Mouse (Mus musculus) inflammation-experienced regulatory T-cells, adult 6 months (primary cell): Measurements from ENCODE around the gene Trim9. TPM values are rescaled to one million over a fixed set of nuclear protein-coding genes. Genes with fewer than 3 reads are reported as not detected.

Experiments used
- ATAC-seq: one replicate; pipeline ENCODE4 v1.8.0; 2017
- polyA plus RNA-seq, 3 experiments: library from polyadenylated mRNA; unstranded; fragments of 100-300 nt; shearing (Covaris generic); gene quantifications; one replicate each; pipeline ENCODE4 v1.2.1; 2017

Gene Trim9
- not detected for polyA plus RNA-seq

DNA sequence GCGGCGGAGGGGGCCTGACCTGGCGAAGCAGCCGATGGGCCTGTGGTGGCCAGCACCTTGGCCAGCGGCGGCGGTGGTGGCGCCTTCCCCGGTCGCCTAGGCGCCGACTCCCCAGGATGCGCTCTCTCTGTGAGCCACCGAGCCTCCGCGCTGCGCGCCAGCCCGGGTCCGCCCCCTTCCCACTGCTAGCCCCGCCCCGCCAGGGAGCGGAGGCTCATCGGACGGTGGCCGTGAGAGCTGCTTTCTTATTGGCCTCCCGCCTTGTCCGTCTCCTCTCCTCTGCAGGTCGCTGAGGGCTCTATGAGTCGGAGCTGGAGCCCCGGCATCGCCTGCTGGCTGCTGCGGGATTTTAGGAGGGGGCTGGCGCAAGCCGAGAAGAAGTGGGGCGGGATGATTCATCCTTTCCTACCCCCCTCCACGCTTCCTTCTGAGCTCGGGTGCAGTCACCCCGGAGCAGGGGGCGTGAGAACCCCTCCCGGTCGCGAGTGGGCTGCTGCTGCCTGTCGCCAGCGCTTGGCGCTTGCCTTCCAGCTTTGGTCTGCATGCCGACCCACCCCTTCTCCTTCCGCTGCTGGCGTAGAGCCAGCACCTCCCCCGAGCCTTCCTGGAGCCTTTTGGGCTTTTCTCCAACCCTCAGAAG, at the start of gene Trim9:
TSS of gene Trim9 (minus strand) at position 413 of the 640 bp plus-strand sequence.
- ATAC-seq = peak; percentile 83

DNA sequence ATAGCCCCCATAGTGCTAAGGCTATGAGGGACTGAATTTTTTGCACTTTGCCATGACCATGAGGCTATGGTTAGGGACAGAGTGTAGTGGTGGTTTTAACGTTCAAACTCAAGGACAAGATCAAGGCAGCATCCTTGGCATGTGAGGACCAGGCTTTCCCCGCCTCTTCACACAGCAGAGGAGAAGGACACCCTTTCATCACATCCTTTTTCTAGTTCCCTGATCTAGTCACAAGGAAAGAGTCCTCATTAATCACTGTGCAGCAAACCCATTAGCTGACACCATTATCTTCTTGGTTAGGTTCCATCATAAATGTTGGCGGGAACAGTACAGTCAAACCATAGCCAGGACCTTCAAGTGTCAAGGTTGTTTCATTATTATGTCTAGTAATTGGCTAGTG, 47.6 kb upstream of the Trim9 start:
- no peak for ATAC-seq

DNA sequence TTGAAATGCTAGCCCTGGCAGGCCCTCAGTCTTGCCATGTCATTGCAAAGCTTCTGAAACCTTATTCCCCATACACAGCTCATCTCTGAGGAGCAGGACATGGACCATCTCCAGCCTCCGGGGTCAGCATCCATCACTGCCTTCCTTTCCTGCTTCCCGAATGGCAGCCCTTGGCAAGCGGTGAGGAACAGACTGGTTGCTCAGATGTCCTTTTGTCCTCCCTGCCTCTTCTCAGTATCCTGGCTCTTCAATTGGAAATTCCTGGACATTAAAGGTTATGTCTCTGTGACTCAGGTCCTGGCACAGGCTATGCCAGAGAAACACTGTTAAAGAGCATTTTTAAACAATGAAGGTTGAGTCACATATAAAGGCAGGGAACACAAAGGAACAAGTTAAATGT, 43.8 kb upstream of the Trim9 start:
- no peak for ATAC-seq

DNA sequence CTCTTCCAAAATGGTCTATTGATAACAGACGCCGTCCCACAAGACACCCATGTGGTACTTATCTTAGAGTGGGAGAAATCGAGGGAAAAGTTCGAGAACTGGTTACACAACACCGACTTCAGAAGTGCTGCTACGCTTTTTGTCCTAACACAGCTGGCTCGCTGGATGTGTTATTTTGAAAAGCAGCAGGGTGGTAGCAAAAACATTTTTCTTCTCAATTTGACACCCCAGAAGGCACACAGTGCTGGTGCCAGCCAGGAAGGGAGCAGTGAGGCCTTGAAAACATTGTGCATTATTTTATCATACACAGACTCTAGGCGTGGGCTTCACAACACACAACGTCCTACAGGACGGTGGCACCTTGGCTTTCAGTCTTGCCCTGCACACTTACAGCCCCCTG, 27.6 kb upstream of the Trim9 start:
- no peak for ATAC-seq

DNA sequence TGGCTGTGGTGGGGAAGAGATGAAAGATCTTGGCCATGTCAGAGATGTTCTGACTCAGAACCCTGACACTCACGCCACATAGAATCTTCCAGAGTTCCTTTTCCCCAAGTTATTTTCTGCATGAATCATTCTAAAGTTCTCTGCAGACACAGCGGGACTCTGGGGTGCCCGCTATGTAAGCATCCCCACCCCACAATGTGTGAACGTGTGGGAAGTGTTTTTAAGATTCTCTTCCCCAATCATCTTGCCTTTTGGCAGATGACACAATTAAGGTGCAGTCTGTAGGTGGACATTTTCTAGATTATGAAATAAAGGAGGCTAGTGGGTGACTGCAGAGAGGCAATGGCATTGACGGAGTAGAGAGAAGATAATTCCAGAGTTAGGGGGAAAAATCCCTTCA, 25.5 kb upstream of the Trim9 start:
- no peak for ATAC-seq

DNA sequence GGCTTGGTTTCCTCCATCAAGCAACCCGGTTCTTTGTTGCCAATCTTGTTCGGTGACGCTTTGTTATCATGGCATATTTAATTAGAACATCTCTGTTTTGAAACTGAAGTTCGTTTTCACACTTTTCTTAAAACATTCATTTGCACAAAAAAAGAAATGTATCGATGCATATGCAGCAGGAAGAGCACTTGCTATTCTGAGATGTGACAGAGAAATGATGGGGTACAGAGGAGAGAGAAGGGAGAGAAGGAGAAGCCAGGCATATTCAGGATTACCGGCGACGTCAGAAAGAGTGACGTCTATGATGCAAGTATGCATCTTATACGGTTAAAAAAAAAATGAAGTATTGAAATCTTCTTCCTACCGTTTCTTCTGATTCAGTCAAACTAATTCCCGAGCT, 21.9 kb upstream of the Trim9 start:
- ATAC-seq = no peak

DNA sequence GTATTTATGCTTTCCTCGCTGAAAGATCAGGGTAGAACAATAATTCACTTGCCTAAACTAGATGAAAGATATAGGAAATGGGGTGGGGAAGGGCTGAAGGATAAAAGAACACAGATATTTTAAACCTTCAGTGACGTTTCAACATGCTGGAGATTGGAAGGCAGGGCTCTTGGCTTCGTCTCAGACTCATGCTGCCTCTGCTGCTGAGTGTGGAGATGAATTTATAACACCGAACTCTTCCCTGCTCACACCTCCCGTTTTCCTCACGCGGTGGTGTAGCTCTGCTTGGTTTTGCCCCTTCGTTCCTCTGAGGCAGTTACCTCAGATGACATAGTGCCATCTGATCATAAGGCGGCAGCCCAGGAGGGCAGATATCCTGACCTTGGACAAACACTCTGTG, 21.4 kb upstream of the Trim9 start:
- no peak for ATAC-seq

DNA sequence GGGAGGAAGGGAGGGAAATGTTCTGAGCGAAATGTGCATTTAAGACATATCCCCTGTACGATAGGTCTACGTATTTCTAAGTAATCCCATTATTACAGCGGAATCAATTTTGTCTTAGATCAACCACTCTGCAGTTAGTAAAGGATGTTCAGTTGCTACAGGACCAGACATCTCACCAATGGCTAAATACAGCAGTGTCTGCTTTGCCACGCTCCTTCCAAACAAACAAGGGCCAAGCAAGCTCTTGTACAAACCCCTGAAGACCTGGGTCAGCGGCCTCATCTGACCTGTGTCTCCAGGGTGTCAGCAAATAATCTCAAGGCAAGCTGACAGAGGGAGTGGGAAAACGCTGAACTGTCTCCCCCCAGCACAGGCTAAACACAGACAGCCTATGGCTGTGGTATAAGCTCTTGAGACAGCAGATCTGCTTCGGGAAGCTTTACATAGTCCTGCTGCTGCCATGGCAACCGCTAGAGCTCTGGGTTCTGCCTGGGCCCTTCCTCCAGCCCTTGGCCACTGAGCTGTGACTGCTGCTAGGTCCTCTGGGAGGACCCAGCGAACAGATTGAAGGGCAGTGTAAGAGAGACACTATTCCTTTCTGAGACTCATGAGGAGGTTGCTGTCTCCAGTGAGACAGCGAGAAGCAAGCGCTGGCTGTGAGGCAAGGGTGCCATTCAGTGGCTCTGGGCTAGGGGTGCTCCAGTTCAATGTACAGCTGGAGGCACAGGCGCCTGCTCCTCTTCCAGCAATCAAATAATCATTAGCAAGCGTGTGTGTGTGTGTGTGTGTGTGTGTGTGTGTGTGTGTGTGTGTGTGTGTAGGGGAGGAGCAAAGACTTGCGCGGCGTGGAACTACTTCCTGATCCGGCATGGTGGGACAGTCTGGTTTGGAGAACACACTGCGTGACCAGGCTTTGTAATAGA, 20.2 kb upstream of the Trim9 start:
- no peak for ATAC-seq

DNA sequence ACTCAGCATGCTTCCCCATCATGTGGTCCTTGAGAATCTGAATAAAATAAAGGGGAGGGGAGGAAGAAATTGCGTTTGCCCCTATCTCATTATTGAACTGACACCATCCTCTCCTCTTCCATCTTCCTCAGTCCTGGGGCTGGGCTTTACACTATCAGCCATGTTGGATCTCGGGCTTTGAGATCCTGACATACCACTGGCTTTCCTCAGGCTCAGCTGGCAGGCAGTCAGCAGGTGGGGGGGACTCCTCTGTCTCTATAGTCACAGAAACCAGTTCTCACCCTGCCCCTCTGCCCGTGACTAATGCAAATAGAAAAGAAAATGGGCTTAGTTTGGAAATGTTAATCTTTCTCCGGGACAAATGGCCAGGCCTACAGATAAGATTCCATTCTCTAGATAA, 15.6 kb upstream of the Trim9 start:
- ATAC-seq = no peak

DNA sequence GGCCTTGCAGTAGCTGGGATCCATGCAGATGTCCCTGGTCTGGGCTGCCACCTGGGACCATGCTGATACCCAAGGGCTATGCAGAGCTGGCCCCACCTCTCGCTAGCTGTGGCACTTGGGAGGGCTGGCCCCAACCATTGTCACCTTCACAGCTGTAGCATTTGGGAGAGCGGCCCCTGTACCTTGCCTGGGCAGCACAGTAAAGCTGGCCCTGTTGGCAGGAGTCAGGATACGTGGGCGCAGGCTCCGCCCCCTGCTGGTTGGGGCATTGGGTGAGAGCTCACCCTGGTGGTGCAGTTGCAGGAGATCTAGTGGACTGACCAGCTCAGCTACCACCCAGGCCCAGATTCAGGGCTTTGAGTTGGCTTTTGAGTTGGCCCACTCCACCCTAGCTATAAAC, 12.9 kb upstream of the Trim9 start:
- ATAC-seq = no peak

DNA sequence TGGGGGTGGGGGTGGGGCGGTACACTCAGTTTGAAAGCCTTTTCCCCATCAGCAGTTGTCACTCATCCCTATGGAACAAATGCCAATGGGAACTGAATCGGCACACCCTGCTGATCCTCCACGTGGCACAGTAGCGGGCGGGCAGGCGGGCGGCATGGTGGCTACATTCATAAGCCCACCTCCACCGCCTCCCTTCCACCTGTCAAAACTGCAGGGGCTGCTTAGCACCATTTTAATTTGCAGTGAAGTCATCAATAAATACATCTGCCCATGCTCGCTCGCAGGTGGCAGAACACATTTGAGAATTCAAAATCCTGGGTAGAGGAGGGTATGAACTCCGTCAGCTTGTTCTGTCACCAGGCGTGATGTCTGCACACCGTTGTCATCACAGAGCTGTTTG, 12.0 kb upstream of the Trim9 start:
- no peak for ATAC-seq

DNA sequence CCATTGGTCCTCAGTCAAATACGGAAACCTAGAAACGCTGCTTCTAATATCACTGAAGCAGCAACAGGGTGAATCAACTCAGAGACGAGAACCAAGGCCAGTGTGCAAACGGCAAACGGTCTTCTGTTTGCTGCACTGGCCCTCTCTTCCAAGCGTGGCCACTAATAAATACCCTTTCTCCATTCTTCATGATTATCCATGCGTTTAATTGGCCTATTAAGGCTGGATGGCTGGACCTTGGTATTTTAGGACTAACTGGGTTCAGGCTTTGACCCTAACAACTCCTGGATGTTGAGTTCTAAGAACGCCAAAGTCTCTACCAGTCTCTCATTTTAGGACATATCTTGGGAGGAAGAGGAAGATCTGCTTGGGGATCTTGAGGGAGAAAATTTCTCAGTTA, 7.5 kb upstream of the Trim9 start:
- ATAC-seq = no peak

DNA sequence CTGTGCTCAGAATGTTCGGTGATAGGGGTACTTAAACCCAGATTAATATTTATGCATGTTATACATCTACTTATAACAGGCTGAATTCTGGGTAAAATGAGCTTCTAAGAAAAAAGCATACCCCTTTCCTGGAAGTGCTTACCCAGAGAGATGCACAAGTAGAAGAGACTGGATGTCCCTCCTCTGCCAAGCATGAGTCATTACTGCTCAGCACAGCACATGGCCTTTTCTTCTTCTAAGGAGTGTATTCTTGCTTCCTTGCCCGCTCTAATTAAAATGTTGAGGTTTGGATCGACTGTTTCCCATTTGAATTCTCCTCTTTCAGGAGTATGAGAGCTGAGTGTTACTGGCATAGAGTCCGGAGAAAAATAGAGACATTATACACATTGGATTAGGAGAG, 3.1 kb upstream of the Trim9 start:
- ATAC-seq = no peak

DNA sequence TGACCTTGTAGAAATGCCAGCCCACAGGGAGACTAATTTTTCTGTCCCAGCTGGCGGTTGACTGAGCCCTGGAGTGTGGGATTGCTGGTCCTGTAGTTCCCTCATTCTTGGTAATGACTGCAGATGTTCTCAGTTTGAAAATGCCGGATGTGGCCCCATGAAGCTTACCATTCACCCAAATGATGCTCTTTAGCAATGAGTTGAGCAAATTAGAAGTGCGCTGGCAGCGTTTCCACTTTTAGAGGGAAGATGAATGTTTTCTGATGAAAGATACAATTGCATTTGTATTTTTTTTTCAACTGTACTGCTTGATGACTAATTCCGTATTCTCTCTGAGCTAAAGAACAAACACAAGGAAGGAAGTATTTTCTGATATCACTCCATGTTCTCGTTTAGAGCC, 2.4 kb upstream of the Trim9 start:
- no peak for ATAC-seq

DNA sequence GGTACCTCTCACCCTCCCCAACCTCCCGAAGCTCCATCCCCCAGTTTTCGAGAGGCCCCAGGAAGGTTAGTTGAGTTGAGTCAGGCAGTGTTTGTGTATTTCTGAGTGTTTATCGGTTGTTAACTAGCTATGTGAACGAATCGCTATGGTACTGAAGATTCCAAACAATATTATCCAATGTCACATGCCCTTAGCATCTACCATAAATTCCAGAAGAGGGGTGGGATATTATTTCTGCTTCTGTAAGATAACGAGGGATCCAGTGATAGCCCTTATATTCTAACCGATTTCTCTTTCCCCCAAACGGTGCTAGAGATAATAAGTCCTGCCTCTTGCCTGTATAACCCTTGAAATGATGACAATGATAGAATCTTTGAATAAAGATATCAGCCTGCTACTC, 612 bp upstream of the Trim9 start:
- no peak for ATAC-seq

DNA sequence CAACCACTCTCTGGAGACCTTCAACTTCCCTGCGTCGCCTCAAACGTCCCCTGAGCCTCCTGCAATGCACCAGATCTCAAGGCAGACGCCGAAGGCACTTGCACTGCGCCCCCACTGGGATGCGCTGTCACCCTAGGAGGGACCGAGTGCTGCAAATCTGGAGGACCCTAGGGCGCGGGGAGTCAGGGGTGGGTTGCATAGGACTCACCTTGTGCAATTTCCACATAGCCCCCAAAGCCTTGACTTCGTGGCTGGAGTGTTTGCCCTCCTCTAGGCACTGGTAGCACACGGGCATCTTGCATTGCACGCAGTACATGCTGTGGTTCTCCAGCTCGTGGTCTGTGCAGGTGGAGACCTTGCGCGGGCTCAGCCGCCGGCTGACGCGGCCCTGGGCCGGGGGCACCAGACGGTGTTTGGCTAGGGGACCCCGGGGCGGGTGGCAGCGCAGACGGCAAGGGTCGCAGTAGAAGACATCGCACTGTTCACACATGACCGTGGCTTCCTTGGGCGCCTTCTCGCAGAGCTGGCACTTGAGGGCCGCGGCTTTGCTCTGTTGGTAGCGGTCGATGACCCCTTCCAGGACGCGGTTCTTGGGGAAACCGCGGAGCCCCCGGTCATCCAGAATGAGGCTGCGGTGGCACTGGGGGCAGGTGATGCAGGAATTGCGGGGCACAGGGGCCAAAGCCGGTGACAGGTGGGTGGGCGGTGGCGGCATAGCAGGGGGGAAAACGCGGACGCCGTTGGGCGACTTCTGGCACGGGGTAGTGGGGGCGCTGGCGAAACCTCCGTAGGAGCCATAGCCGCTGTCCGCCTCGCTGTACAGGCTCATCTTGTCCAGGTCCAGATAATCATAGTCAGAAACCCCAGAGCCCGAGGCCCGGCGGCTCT, 1.0 kb downstream of the Trim9 start:
- ATAC-seq = no peak

DNA sequence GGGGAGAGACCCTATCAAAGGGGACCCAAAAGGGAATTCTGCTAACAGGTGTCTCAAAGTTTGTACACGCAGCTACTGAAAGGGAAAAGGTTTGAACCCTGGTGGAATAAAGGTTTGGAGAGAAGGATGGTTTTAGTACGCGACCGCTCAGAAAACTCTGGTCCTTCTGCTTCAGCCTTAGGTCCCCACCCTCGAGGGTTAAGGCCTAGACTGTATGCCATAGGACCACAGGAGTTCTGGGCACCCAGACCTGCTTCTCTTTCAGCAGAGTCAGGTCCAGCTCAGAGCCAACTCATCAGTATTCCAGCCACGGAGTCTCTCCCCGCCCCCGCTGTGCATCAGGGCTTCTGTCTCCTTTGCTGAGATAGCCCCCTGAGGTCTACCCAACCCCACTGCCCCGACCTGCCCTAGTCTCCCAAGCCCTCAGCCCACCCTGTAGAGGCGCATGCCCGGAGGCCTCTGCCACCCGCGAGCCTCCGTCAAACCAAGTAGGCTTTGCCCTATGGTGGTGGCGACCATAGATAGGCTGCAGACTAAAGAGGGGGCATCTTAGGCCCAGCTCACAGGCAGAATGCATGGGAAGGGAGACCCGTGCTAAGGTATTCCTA, 1.8 kb downstream of the Trim9 start:
- ATAC-seq = no peak

DNA sequence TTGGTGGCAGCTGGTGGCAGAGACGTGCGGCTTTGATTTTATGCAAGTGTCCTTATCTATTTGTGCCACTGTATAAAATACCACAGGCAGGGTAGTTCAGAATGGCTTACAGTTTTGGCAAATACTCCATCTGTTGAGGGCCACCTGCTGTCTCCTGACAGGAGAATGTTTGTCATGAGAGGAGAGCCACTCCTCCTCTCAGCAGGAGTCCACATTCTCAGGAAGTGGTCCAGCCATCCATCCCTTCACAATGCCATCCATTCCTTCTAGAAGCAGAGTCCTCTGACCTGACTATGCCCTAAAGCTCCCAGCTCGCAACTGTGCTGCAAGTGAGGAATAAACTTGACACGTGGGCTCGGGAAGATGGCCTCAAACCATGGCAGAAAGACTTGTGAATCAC, 12.2 kb downstream of the Trim9 start:
- no peak for ATAC-seq

DNA sequence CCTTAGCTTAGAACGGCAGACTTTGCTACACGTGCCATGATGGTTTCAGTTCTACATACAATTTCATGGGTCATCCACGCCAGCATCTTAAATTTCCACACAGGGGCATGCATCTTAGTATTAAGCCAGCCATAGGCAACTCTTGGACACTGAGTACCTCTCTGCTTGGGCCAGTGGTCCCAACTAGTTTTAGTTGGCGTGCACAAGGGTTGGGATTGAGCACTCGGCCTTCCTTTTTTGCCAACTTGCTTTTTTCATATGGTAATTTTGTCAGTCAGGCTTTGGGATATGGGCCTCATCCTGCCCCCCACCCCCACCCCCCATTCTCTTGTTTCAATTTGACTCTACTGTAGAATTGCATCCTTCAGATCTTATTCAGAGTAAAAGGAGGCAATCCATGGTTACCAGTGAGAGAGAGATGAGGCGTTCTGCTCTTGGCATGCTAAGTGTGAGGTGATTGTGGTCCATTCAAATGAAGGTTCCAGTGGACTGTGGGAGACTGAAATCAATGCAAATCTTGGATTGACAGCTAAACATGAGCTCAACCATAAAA, 14.1 kb downstream of the Trim9 start:
- ATAC-seq = no peak

DNA sequence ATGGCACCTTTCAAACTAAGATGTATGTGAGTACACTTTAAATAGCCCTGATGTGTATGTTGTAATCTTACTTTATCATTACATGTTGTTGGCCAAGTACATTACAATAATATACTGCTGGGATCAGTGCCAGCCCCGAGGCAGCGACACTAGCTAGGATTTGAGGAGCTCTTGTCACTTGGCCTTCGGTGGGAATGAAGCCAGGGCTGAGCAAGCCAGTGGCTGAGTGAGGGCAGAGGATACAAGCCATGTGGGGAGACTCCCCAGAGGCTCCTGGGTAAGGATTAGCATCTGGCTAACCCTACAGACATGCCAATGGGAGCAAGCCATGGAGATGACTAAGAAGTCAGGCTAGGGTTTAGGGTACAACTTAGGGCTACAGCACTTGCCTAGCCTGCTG, 18.4 kb downstream of the Trim9 start:
- ATAC-seq = no peak

DNA sequence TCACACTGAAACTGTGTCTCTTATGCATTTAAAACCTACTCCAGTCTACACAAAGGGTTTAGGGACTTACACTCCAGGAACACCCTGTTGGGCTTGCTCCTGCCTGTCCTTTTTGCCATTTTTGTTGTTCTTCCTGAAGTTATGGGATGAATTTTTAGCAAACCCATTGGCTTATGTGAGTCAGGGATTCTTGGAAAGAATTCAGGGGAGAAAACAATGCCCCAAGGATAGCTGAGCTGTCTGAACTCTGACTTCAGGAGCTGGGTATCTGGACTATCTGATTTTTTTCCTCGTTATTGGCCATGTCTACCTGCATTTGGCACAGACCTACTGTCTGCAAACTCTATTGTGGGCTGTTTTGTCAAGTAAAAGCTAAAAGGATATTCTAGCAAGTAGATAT, 20.5 kb downstream of the Trim9 start:
- ATAC-seq = no peak

DNA sequence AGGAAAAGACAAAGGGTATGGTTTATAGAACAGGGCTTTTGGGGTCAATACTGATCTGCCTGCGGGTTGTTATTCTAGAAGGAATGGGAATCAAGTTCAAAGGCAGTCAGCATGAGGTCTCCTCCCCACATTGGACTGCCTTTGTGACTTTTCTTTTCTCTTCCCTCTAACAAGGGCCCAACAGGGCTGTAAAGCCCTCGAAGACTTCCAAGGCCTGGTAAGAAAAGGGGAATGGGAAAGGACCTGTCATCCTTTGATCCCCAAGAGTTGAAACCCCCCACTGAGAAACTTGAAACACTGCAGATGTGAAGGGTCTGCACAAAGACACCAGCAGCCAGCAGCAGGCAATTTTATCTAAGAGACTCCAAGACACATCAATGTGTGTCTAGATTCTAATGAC, 21.0 kb downstream of the Trim9 start:
- ATAC-seq = no peak

DNA sequence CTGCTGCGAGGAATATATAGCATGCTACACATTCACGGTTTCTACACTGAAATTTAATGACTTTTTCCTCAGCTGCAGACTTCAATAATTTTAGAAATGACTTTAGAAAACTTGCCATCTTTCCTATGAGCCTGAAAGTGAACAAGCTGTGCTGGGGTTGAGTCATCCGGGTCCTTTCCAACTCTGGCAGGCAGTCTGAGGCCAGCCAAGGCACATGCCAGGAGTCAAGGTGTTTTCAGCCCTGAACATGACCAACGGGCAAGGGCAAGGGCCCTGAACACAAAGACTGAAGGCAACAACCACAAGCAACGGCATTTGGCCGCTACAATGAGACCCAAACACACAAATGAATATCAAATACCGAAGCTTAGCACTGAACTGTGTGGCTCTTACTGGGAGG, 21.6 kb downstream of the Trim9 start:
- no peak for ATAC-seq
